Mouse (Mus musculus) common myeloid progenitor, adult 5-6 weeks (primary cell): ENCODE measurements around the gene Olfr513. TPM values are rescaled to one million over a fixed set of nuclear protein-coding genes. Genes with fewer than 3 reads are reported as not detected.

Experiments used
- ATAC-seq: replicated peaks from 2 replicates; pipeline ENCODE4 v1.8.0; 2016; ENCODE audit warnings: low read depth, mild to moderate bottlenecking, moderate TSS enrichment, inconsistent platforms; ENCODE audit not compliant: poor library complexity, severe bottlenecking
- total RNA-seq: library from RNA; stranded (forward); fragments of 200-1000, 187-1606 nt; gene quantifications from 2 replicates; pipeline ENCODE4 v1.2.3, GENCODE M21; 2017

Olfr513 gene
- total RNA-seq = not detected in 2 replicates

DNA sequence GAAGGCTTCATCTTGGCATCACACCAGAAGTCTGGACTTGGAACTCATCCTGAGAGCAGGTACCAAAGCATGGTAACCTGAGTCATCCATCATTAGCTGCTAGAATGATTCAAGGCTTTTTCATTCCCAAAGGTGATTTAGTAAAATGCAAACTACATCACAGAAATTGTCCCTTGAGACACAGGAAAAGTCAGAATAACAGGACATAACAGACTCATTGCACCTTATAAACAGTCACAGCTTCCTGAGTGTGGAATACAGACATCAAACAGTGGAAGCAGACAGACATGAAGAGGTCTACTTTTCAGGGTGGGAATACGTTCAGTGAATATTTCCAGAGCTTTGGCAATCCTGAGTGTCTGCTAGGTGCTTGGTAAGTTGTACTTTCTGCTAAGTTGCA, at the start of gene Olfr513:
Olfr513 (plus strand) TSS at position 301 of the 400 bp plus-strand sequence.
- ATAC-seq = no peak

DNA sequence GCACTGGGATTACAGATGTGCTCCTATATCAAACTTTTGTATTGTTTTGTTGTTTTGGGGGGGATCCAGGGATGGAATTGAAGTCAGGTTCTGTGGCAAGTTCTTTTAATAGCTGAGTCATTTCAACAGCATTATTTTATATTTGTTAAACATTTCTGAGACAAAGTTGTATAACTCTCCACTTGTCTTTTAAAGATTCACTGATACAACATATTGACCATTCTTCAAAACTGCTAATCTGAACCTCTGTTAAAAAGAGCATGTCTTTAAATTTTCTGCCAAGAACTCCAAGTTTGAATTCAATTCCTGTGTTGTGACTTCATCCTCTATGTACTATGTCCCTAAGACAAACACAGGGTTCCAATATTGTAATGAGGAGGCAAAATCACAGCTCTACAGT, 37.8 kb upstream of the Olfr513 start, which contains the start of gene Olfr512:
Olfr512 (plus strand) TSS at position 301 of the 400 bp plus-strand sequence.
- no peak for ATAC-seq

DNA sequence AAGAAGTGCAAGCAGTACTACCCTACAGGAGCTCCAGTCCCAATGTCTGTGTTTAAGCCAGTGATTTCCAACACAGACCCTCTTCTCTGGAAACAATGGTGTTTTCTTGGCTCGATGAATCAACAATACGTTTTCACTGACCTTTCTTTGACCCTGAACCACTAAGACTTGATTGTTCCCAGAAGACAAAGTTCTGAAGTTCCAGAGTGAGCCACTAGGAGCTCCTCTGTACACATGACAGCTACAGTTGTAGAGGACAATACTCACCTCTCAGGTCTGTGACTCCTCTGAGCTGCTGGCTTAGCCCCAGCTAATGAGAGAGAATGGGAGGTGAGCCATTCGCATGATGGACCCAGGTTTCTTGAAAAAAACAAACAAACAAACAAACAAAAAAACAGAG, 9.6 kb downstream of the Olfr513 start:
- ATAC-seq = no peak

DNA sequence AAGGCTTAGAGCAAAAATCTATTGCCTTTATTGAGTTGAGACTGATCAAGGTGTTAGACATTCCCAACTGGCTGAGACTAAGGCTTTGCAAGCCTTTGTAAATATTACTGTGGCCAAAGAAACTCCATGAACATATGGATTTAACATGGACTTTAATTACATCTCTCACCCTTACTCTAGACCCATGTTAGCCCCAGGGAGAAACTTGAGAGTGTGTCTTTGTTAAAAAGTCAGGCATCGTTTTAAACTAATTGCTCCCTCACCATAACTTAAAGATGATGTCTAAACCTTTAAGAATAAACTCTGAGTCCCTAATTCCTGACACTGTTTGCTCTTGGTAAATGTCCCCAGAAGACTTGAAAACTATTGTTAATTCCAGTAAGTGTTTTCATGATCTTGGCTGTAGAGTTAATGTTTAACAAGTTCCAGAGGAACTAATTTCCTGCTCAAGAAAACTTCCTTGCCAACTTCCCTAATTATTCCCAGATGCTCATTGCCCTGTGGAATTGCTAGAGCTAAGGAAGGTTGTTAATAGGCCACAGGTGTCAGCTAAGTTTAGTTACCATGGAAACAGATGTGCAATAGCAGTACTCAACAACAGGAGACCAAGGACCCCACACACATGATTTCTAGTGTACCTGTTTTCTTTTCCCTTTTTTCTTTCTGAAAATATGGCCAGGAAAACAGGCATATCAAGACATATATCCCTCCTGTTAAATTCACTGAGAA, 46.6 kb downstream of the Olfr513 start:
- ATAC-seq = no peak

Other genes with a start within 250 kb of the Olfr513 start
- gene Olfr502, start 225.9 kb upstream of the Olfr513 start, total RNA-seq = not detected in 2 replicates
- gene Olfr503, start 206.4 kb upstream of the Olfr513 start, total RNA-seq = not detected in 2 replicates
- gene Olfr504, start 185.2 kb upstream of the Olfr513 start, total RNA-seq = not detected in 2 replicates
- not detected in 2 replicates for gene Olfr506, start 140.2 kb upstream of the Olfr513 start, total RNA-seq
- not detected in 2 replicates for gene Olfr507, start 129.2 kb upstream of the Olfr513 start, total RNA-seq
- gene Olfr508, start 121.0 kb upstream of the Olfr513 start, total RNA-seq = not detected in 2 replicates
- gene Olfr509, start 99.1 kb upstream of the Olfr513 start, total RNA-seq = not detected in 2 replicates
- gene Olfr510, start 84.6 kb upstream of the Olfr513 start, total RNA-seq = not detected in 2 replicates
- gene Olfr512, start 37.7 kb upstream of the Olfr513 start, total RNA-seq = not detected in 2 replicates
- not detected in 2 replicates for gene Olfr514, start 75.0 kb downstream of the Olfr513 start, total RNA-seq
- not detected in 2 replicates for gene Olfr516, start 99.6 kb downstream of the Olfr513 start, total RNA-seq
- not detected in 2 replicates for gene Olfr517, start 121.4 kb downstream of the Olfr513 start, total RNA-seq
- gene Olfr518, start 134.0 kb downstream of the Olfr513 start, total RNA-seq = not detected in 2 replicates
- gene Olfr519, start 143.4 kb downstream of the Olfr513 start, total RNA-seq = not detected in 2 replicates
- 2.2 and 2.6 TPM in 2 replicates for gene Nlrp10, start 179.2 kb downstream of the Olfr513 start, total RNA-seq
- 74.2 and 99.5 TPM in 2 replicates for gene Eif3f, start 183.4 kb downstream of the Olfr513 start, total RNA-seq
- gene Tub, start 199.4 kb downstream of the Olfr513 start, total RNA-seq = not detected in 2 replicates